Mouse (Mus musculus): Measurements from ENCODE around the gene Bik.
A peak's percentile ranks its signal among the peaks of the same experiment; 100 is the strongest.

Gene Bik

GRCm38 (mm10) chr15:83489471-83489870, 37.2 kb upstream of the Bik start:
- Histone ChIP-seq H3K27me3 (ENCODE audit: insufficient read depth, low read length) (no peaks in the 10 kb centered on the region), H3K4me3 (replicated peaks; ENCODE audit: low read length) (peak overlapping the region; percentile 49; the same call in 1 of the 2 replicates)
- TF ChIP-seq NANOG (IDR thresholded peaks at IDR 0.05; ENCODE audit: borderline replicate concordance, low read length) (no peak), POU5F1 (IDR thresholded peaks at IDR 0.05; ENCODE audit: borderline replicate concordance, low read length) (no peak), CTCF (conservative IDR thresholded peaks at IDR 0.05; ENCODE audit: low read length) (no peak)

GRCm38 (mm10) chr15:83491891-83492290, 34.8 kb upstream of the Bik start:
- no peaks in the 10 kb centered on the region for H3K27me3 ChIP-seq (ENCODE audit: insufficient read depth, low read length)
- H3K4me1 ChIP-seq (replicated peaks; ENCODE audit: low read depth, low read length), result peaks cover 69% of the 10 kb centered on the region
- H3K9me3 ChIP-seq (ENCODE audit: low read length), result no peaks in the 10 kb centered on the region
- peaks cover 25% of the 10 kb centered on the region for H3K36me3 ChIP-seq (ENCODE audit: insufficient read depth, low read length)
- TF ChIP-seq POU5F1 (IDR thresholded peaks at IDR 0.05; ENCODE audit: borderline replicate concordance, low read length) (no peak), CTCF (conservative IDR thresholded peaks at IDR 0.05; ENCODE audit: low read length) (no peak), NANOG (IDR thresholded peaks at IDR 0.05; ENCODE audit: borderline replicate concordance, low read length) (no peak)
- no peak overlapping the region for H3K4me3 ChIP-seq (replicated peaks; ENCODE audit: low read length)

More at GRCm38 (mm10) chr15:83489471-83489870, 37.2 kb upstream of the Bik start:
- Histone ChIP-seq H3K9me3 (ENCODE audit: low read length) (no peaks in the 10 kb centered on the region), H3K4me1 (replicated peaks; ENCODE audit: low read depth, low read length) (peaks cover 49% of the 10 kb centered on the region), H3K36me3 (ENCODE audit: insufficient read depth, low read length) (peaks cover 18% of the 10 kb centered on the region)

GRCm38 (mm10) chr15:83493856-83494571, 32.6 kb upstream of the Bik start:
- Histone ChIP-seq H3K27me3 (ENCODE audit: insufficient read depth, low read length) (no peaks in the 10 kb centered on the region), H3K4me3 (replicated peaks; ENCODE audit: low read length) (no peak overlapping the region), H3K4me1 (replicated peaks; ENCODE audit: low read depth, low read length) (peaks cover 54% of the 10 kb centered on the region), H3K9me3 (ENCODE audit: low read length) (no peaks in the 10 kb centered on the region), H3K36me3 (ENCODE audit: insufficient read depth, low read length) (peaks cover 36% of the 10 kb centered on the region)
- no peak for TF ChIP-seq NANOG (IDR thresholded peaks at IDR 0.05; ENCODE audit: borderline replicate concordance, low read length)
- no peak for TF ChIP-seq CTCF (conservative IDR thresholded peaks at IDR 0.05; ENCODE audit: low read length)
- TF ChIP-seq POU5F1 (IDR thresholded peaks at IDR 0.05; ENCODE audit: borderline replicate concordance, low read length), result no peak

- Histone ChIP-seq H3K4me1 (replicated peaks; ENCODE audit: low read depth, low read length) (peaks cover 50% of the 10 kb centered on the region), H3K9me3 (ENCODE audit: low read length) (no peaks in the 10 kb centered on the region), H3K4me3 (replicated peaks; ENCODE audit: low read length) (no peak overlapping the region), H3K36me3 (ENCODE audit: insufficient read depth, low read length) (peaks cover 40% of the 10 kb centered on the region), H3K27me3 (ENCODE audit: insufficient read depth, low read length) (no peaks in the 10 kb centered on the region)
- no peak for TF ChIP-seq CTCF (conservative IDR thresholded peaks at IDR 0.05; ENCODE audit: low read length)
These were observed 32.1 kb upstream of the Bik start for GRCm38 (mm10) chr15:83494572-83494920.

DNA sequence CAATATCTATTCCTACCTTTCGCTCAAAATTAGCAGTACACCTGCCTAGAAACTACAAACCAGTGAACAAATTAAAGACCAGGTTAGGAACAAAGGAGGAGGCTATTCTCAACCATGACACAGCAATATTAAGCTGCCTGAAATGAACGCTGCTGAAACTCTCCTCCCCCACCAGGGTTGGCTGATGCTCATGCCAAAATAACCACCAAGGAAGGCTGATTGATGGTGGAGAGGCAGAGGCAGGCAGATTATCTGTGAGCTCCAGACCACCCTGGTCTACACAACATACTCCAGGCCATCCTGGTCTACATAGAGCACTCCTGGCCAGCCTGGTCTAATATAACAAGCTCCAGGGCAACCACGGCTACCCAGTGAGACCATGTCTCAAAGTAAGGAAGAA, 31.5 kb upstream of the Bik start:
- Histone ChIP-seq H3K27me3 (ENCODE audit: insufficient read depth, low read length) (no peaks in the 10 kb centered on the region), H3K9me3 (ENCODE audit: low read length) (no peaks in the 10 kb centered on the region), H3K36me3 (ENCODE audit: insufficient read depth, low read length) (peaks cover 41% of the 10 kb centered on the region), H3K4me1 (replicated peaks; ENCODE audit: low read depth, low read length) (peaks cover 55% of the 10 kb centered on the region), H3K4me3 (replicated peaks; ENCODE audit: low read length) (no peak overlapping the region)
- TF ChIP-seq CTCF (conservative IDR thresholded peaks at IDR 0.05; ENCODE audit: low read length), result no peak
- no peak for TF ChIP-seq NANOG (IDR thresholded peaks at IDR 0.05; ENCODE audit: borderline replicate concordance, low read length)
- no peak for TF ChIP-seq POU5F1 (IDR thresholded peaks at IDR 0.05; ENCODE audit: borderline replicate concordance, low read length)

DNA sequence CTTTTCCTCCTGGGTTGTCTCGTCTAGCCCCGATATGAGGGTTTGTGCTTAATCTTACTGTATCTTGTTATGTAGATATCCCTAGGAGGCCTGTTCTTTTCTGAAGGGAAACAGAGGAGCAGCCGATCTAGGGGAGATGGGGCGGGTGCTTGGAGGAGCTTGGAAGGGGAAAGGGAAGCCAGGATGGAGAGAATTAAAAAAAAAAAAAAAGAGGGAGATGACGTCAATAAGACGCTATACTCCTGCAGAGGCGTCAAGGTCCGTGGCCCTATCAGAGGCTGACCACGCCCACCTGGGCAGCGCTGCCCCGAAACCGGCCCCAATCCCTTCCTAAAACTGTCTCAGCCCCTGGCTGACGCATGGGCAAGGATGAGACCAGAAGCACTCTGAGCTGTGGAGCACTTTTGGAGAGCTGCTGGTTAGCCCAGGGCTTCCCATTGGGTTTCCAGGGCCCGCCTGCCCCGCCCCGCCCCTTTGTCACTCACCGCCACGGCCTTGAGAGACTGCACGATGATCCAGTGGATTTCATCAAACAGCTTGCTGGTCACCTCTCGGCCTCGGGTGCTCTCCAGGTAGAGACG, 30.8 kb upstream of the Bik start:
- no peak for TF ChIP-seq NANOG (IDR thresholded peaks at IDR 0.05; ENCODE audit: borderline replicate concordance, low read length)
- TF ChIP-seq CTCF (conservative IDR thresholded peaks at IDR 0.05; ENCODE audit: low read length), result no peak
- no peak for TF ChIP-seq POU5F1 (IDR thresholded peaks at IDR 0.05; ENCODE audit: borderline replicate concordance, low read length)
- H3K4me3 ChIP-seq (replicated peaks; ENCODE audit: low read length), result peak overlapping the region; percentile 60
- no peaks in the 10 kb centered on the region for H3K9me3 ChIP-seq (ENCODE audit: low read length)
- peaks cover 41% of the 10 kb centered on the region for H3K36me3 ChIP-seq (ENCODE audit: insufficient read depth, low read length)
- H3K4me1 ChIP-seq (replicated peaks; ENCODE audit: low read depth, low read length), result peaks cover 55% of the 10 kb centered on the region
- H3K27me3 ChIP-seq (ENCODE audit: insufficient read depth, low read length), result no peaks in the 10 kb centered on the region

DNA sequence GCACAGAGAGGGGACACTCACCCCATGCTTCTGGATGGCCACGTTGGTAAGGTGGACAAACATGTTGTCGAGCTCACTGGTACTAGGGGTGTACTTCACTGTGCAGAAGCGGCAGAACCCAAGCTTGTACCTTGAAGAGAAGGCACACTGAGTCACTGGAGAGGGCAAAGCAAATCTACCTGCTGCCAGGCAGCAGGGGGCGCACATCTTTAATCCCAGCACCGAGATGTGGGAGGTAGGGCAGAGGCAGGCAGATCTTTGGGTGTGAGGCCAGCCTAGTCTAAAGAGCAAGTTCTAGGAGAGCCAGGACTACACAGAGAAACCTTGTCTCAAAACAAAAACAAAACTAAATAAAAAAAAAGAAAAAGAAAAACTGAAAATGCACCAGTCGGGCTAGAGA, 29.4 kb upstream of the Bik start:
- H3K36me3 ChIP-seq (ENCODE audit: insufficient read depth, low read length), result peaks cover 35% of the 10 kb centered on the region
- TF ChIP-seq POU5F1 (IDR thresholded peaks at IDR 0.05; ENCODE audit: borderline replicate concordance, low read length), result no peak
- TF ChIP-seq NANOG (IDR thresholded peaks at IDR 0.05; ENCODE audit: borderline replicate concordance, low read length), result no peak
- peak; percentile 66 for TF ChIP-seq CTCF (conservative IDR thresholded peaks at IDR 0.05; ENCODE audit: low read length)
- H3K4me1 ChIP-seq (replicated peaks; ENCODE audit: low read depth, low read length), result peaks cover 49% of the 10 kb centered on the region
- no peak overlapping the region for H3K4me3 ChIP-seq (replicated peaks; ENCODE audit: low read length)
- H3K27me3 ChIP-seq (ENCODE audit: insufficient read depth, low read length), result no peaks in the 10 kb centered on the region
- no peaks in the 10 kb centered on the region for H3K9me3 ChIP-seq (ENCODE audit: low read length)

DNA sequence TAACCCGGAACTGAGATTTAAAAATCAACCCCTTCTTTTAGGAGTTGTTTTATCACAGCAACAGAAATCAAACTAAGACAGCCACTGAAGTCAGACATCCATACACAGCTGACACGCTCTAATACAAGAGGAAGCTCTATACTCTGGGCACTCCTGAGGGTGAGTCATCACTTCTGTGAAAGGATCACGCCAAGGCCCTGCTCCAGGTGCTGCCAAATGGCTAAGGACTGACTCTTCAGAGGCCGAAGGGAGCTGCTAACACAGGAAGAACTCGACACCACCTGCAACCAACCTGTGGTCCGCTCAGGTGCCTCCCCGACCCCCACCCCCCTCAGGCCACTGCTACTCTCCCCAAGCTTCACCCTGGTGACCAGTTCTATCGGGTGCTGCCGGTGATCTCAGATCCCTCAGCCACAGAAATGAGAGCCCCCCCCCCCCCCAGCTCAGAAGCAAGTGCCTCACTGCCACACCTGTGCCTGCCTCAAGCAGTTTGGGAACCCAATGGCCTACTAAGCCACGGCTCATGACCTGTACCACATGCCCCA, 27.4 kb upstream of the Bik start:
- no peaks in the 10 kb centered on the region for H3K9me3 ChIP-seq (ENCODE audit: low read length)
- H3K4me3 ChIP-seq (replicated peaks; ENCODE audit: low read length), result no peak overlapping the region
- H3K36me3 ChIP-seq (ENCODE audit: insufficient read depth, low read length), result peaks cover 25% of the 10 kb centered on the region
- peaks cover 53% of the 10 kb centered on the region for H3K4me1 ChIP-seq (replicated peaks; ENCODE audit: low read depth, low read length)
- TF ChIP-seq NANOG (IDR thresholded peaks at IDR 0.05; ENCODE audit: borderline replicate concordance, low read length) (no peak), POU5F1 (IDR thresholded peaks at IDR 0.05; ENCODE audit: borderline replicate concordance, low read length) (no peak), CTCF (conservative IDR thresholded peaks at IDR 0.05; ENCODE audit: low read length) (no peak)
- no peaks in the 10 kb centered on the region for H3K27me3 ChIP-seq (ENCODE audit: insufficient read depth, low read length)

Measured in E14TG2a.4 (cell line).